Mouse (Mus musculus): Measurements from ENCODE around the gene Morc3. TPM values are rescaled to one million over a fixed set of nuclear protein-coding genes. Genes with fewer than 3 reads are reported as not detected.
A peak's percentile ranks its signal among the peaks of the same experiment; 100 is the strongest.

Gene Morc3
- polyA plus RNA-seq, 1 experiment from 2014 or later = 28.7 TPM

DNA sequence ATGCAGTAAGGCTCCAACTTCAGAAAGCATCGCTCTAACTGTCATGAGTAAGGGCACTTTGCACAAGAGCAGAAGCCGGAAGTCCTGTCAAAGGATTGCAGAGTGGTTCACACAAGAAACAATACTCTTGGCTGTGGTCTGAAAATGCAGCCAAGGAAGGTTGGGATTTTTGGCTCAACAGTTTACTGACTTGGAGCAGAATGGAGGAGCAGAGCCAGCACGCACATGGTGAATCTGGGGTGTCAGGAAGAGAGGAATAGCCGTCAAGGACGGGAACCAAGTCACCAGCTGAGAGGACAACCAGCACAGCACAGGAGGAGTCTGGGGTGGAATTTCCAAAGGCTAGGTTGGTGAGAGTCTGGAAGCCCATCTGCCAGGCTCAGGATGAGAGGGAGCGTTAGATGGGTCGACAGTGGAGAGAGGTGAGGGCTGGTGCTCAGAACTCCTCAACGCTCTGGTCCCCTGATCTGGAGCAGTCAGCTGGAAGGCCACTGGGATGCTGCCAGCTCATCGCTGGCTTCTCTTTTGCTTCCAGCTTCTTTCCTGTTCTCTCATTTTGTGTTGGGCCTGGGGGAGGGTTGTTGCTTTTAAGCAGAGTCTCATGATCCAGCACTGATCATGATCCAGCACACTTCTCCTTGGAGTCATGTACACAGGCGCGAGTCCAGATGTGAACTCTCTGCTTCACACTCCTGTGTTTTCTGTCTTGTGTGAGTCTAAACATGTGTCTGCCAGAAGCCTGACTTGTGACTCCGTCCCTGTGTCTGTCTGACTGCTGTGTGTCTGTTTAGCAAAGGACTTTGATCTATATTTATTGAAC lies 34.7 kb upstream of the Morc3 start:
- no peak overlapping the region for H3K27ac ChIP-seq (ENCODE audit: low read depth, low read length)
- no peaks in the 10 kb centered on the region for H3K9me3 ChIP-seq (ENCODE audit: control insufficient read depth, low read length)
- H3K4me1 ChIP-seq (ENCODE audit: control insufficient read depth, insufficient read depth, low read depth, low read length) = no peaks in the 10 kb centered on the region
- H3K27me3 ChIP-seq (replicated peaks; ENCODE audit: control insufficient read depth, insufficient read depth, low read length) = no peaks in the 10 kb centered on the region
- H3K4me3 ChIP-seq (ENCODE audit: low read length) = no peak overlapping the region
- 78% methylated on average over 12 of the region's 12 CpGs for WGBS
- 0 out of 2 replicates have a peak, but pooled peaks have one; percentile 26 for ATAC-seq
- no peak overlapping the region for H3K4me2 ChIP-seq (ENCODE audit: low read length)
- H3K36me3 ChIP-seq (ENCODE audit: control insufficient read depth, insufficient read depth, low read length) = peaks cover 20% of the 10 kb centered on the region
- H3K9ac ChIP-seq (ENCODE audit: low read depth, low read length) = no peak overlapping the region

DNA sequence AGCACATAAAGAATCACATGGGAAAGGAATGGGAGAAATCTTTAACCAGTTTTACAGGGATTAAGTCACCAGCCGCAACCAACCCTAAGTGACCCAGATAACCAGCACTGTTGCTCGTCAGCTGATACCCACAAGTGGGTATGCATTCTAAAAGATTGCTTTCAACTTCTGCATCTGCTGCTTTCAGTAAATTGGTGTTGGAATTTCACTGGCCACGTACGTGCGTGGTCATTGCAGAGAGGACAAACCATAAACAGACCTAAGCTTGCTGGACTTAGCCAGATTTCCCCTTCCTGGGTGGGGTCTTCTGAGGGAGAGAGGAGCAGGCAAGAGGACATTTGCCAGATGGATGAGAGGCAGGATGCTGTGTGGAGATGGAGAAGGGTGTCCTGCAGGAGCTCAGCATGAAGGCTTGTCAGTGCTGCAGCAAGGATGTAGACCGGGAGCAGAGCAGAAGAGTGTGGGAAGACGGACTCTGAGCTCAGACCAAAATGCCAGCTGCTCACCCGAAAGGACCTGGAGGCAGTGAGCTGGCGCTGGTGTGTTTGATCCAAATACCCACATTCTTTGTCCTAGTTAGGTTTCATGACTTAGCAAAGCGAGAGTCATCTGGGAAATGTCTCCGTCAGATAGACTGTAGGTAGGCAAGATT lies 34.0 kb upstream of the Morc3 start:
- Histone ChIP-seq H3K4me1 (ENCODE audit: control insufficient read depth, insufficient read depth, low read depth, low read length) (no peaks in the 10 kb centered on the region), H3K4me3 (ENCODE audit: low read length) (no peak overlapping the region), H3K27me3 (replicated peaks; ENCODE audit: control insufficient read depth, insufficient read depth, low read length) (no peaks in the 10 kb centered on the region), H3K9me3 (ENCODE audit: control insufficient read depth, low read length) (no peaks in the 10 kb centered on the region), H3K9ac (ENCODE audit: low read depth, low read length) (no peak overlapping the region), H3K36me3 (ENCODE audit: control insufficient read depth, insufficient read depth, low read length) (peaks cover 19% of the 10 kb centered on the region), H3K4me2 (ENCODE audit: low read length) (no peak overlapping the region), H3K27ac (ENCODE audit: low read depth, low read length) (no peak overlapping the region)
- no peak for ATAC-seq
- WGBS = 88% methylated on average over 11 of the region's 11 CpGs

DNA sequence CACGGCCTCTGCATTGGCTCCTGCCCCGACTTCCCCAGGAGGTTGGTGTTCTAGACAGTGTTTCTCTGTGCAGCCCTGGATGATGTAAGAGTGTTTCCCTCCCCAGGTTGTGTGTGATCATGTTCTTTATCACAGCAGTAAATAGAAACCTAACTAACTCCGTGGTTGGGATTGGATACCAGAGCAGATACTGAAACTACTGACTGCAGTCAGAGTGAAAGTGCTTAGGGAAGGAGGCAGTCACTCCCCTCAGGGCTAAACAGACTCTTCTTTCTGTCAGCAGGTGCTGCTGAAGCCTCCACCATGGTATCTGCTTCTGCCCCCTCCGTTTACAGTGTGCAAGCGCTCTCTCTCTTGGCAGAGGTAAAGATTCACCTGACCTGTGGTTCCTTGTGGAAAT lies 33.3 kb upstream of the Morc3 start:
- Histone ChIP-seq H3K27me3 (replicated peaks; ENCODE audit: control insufficient read depth, insufficient read depth, low read length) (no peaks in the 10 kb centered on the region), H3K9ac (ENCODE audit: low read depth, low read length) (no peak overlapping the region), H3K4me2 (ENCODE audit: low read length) (no peak overlapping the region), H3K9me3 (ENCODE audit: control insufficient read depth, low read length) (no peaks in the 10 kb centered on the region), H3K27ac (ENCODE audit: low read depth, low read length) (no peak overlapping the region), H3K4me1 (ENCODE audit: control insufficient read depth, insufficient read depth, low read depth, low read length) (no peaks in the 10 kb centered on the region), H3K36me3 (ENCODE audit: control insufficient read depth, insufficient read depth, low read length) (peaks cover 13% of the 10 kb centered on the region), H3K4me3 (ENCODE audit: low read length) (no peak overlapping the region)
- no peak for ATAC-seq
- WGBS = 66% methylated on average over 5 of the region's 5 CpGs

DNA sequence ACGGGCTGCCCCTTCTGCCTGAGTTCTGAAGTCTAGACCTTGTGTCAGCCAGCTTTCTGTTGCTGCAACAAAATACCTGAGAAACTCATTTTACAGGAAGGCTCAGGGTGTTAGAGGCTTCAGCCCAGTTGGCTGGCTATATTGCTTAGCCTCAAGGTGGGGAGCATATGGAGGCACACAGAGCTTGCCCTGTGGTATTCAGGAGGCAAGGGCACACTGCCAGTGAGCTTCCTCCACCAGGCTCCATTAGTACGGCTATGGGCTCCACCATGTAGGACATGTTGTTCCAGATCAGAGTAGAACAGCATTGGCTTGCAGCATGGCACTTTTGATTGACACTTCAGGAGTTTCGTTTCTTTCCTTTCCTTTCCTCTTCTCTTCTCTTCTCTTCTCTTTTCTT lies 32.9 kb upstream of the Morc3 start:
- H3K4me1 ChIP-seq (ENCODE audit: control insufficient read depth, insufficient read depth, low read depth, low read length) = no peaks in the 10 kb centered on the region
- H3K4me2 ChIP-seq (ENCODE audit: low read length) = no peak overlapping the region
- H3K4me3 ChIP-seq (ENCODE audit: low read length) = no peak overlapping the region
- peaks cover 15% of the 10 kb centered on the region for H3K36me3 ChIP-seq (ENCODE audit: control insufficient read depth, insufficient read depth, low read length)
- H3K27me3 ChIP-seq (replicated peaks; ENCODE audit: control insufficient read depth, insufficient read depth, low read length) = no peaks in the 10 kb centered on the region
- ATAC-seq = no peak
- no peaks in the 10 kb centered on the region for H3K9me3 ChIP-seq (ENCODE audit: control insufficient read depth, low read length)
- H3K9ac ChIP-seq (ENCODE audit: low read depth, low read length) = no peak overlapping the region
- H3K27ac ChIP-seq (ENCODE audit: low read depth, low read length) = no peak overlapping the region
- WGBS = 87% methylated on average over 3 of the region's 3 CpGs

DNA sequence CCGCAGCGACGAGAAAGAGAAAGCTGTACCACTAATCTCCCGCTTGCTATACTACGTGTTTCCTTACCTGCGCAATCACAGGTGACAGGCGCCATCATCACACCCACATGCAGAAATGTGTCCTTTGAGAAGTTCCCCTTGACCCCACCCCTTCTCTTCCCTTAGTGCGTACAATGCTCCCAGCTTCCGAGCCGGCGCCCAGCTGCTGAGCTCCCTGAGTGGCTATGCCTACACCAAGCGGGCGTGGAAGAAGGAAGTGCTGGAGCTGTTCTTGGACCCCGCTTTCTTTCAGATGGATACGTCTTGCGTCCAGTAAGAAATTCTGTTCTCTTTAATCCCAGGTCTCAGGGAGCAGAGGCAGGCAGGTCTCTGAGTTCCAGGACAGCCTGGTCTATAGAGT lies 32.0 kb upstream of the Morc3 start:
- ATAC-seq = no peak
- no peaks in the 10 kb centered on the region for H3K4me1 ChIP-seq (ENCODE audit: control insufficient read depth, insufficient read depth, low read depth, low read length)
- WGBS = 95% methylated on average over 16 of the region's 16 CpGs
- no peak overlapping the region for H3K4me2 ChIP-seq (ENCODE audit: low read length)
- no peaks in the 10 kb centered on the region for H3K9me3 ChIP-seq (ENCODE audit: control insufficient read depth, low read length)
- no peak overlapping the region for H3K4me3 ChIP-seq (ENCODE audit: low read length)
- H3K27ac ChIP-seq (ENCODE audit: low read depth, low read length) = no peak overlapping the region
- H3K36me3 ChIP-seq (ENCODE audit: control insufficient read depth, insufficient read depth, low read length) = peaks cover 15% of the 10 kb centered on the region
- H3K9ac ChIP-seq (ENCODE audit: low read depth, low read length) = no peak overlapping the region
- H3K27me3 ChIP-seq (replicated peaks; ENCODE audit: control insufficient read depth, insufficient read depth, low read length) = no peaks in the 10 kb centered on the region

DNA sequence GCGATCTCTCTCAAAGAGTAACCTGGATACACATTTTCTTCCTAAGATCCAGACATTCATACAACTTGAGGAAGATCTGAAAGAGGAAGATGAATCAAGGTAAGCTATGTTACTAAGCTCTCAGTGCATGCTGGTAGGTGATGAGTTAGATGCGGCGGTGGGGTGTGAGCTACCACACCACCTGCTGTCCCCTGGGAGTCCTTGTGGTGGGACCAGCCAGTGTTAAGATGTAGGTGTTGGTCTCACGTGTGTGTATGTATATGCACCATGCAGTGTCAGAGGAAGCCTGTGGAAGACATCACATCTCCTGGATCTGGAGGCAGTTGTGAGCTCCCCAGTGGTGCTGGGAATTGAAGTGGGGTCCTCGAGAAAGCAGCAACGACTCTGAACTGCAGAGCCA lies 24.8 kb upstream of the Morc3 start:
- Histone ChIP-seq H3K4me2 (ENCODE audit: low read length) (no peak overlapping the region), H3K36me3 (ENCODE audit: control insufficient read depth, insufficient read depth, low read length) (peaks cover 47% of the 10 kb centered on the region)
- 92% methylated on average over 6 of the region's 6 CpGs for WGBS

DNA sequence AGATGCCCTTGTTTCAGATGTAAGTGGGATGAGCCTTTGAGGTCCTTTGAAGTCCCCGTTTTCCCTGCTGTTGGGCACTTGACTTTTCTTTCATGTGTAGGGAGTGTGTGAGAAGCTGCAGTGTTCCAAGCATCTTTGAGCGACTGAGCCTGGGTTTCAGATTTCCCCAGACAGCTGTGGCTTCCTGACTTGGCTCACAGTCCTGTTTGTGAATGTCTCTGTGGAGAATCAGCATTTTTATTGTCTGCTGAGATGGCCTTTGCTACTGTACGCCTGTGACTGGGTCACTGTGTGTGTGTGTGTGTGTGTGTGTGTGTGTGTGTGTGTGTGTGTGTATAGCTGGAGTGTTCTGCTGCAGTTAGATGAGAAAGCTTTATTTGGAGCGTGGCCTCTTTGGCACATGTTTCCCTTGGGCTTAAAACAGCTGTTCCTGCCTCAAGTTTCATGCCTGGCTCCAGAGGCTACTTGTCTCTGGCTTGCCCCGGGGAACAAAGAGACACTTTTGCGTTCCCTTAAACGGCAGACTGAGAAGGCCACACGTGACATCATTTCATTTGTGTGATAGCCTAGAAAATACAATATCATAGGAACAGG lies 23.9 kb upstream of the Morc3 start:
- no peak overlapping the region for H3K9ac ChIP-seq (ENCODE audit: low read depth, low read length)
- 41% methylated on average over 8 of the region's 8 CpGs for WGBS
- H3K27me3 ChIP-seq (replicated peaks; ENCODE audit: control insufficient read depth, insufficient read depth, low read length) = no peaks in the 10 kb centered on the region
- ATAC-seq = peak; percentile 56; the same call in 1 of the 2 replicates
- peaks cover 52% of the 10 kb centered on the region for H3K36me3 ChIP-seq (ENCODE audit: control insufficient read depth, insufficient read depth, low read length)
- no peak overlapping the region for H3K4me2 ChIP-seq (ENCODE audit: low read length)
- no peak overlapping the region for H3K4me3 ChIP-seq (ENCODE audit: low read length)
- H3K9me3 ChIP-seq (ENCODE audit: control insufficient read depth, low read length) = peaks cover 6% of the 10 kb centered on the region
- no peak overlapping the region for H3K27ac ChIP-seq (ENCODE audit: low read depth, low read length)
- H3K4me1 ChIP-seq (ENCODE audit: control insufficient read depth, insufficient read depth, low read depth, low read length) = no peaks in the 10 kb centered on the region

More for the DNA sequence above, 24.8 kb upstream of the Morc3 start:
- no peaks in the 10 kb centered on the region for H3K27me3 ChIP-seq (replicated peaks; ENCODE audit: control insufficient read depth, insufficient read depth, low read length)
- no peak overlapping the region for H3K27ac ChIP-seq (ENCODE audit: low read depth, low read length)
- no peak overlapping the region for H3K4me3 ChIP-seq (ENCODE audit: low read length)
- no peaks in the 10 kb centered on the region for H3K4me1 ChIP-seq (ENCODE audit: control insufficient read depth, insufficient read depth, low read depth, low read length)
- no peak for ATAC-seq
- H3K9ac ChIP-seq (ENCODE audit: low read depth, low read length) = no peak overlapping the region
- H3K9me3 ChIP-seq (ENCODE audit: control insufficient read depth, low read length) = peaks cover 6% of the 10 kb centered on the region

DNA sequence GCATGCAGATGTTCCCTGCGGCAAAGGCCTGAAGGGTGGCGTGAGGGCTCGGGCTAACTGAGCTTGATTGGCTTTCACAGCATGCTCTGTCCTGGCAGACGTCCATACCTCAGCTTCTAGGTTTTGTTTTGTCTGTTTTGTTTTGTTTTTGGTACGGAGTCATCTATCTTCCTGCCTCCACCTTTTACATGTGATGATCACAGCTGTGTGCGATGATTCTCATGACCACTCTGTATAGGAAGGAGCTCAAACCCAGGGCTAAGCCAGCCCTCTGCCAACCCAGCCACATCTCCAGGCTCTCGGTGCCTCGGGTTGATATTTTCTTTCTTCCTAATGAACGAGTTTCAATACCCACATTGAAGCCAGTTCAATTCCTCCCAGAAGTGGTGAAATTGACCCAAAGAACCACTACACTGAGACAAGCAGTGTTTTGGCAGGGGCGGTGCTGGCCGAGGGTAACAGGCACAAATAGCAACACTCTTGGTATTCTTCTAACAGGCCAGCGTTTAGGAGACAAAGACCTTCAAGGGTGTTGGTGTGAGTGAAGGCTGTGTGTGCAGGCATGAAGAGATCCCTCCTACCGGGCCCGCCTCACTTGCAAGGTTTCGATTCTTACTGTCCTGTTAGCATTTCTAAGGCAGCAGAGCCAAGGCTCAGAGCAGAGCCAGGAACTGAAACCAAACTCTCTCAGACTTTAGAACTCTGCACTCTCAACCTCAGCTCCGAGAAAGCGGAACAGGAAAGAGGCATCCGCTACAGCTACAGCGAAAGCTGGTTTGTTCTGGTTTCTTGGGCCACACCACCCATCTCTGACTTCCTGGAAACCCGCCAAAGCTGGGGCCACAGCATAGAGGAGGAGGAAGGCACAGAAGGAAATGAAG lies 15.8 kb upstream of the Morc3 start:
- WGBS = 43% methylated on average over 20 of the region's 20 CpGs
- Histone ChIP-seq H3K4me1 (ENCODE audit: control insufficient read depth, insufficient read depth, low read depth, low read length) (no peaks in the 10 kb centered on the region), H3K9me3 (ENCODE audit: control insufficient read depth, low read length) (peaks cover 6% of the 10 kb centered on the region), H3K9ac (ENCODE audit: low read depth, low read length) (no peak overlapping the region), H3K27ac (ENCODE audit: low read depth, low read length) (peak overlapping the region; percentile 61), H3K36me3 (ENCODE audit: control insufficient read depth, insufficient read depth, low read length) (peaks cover 15% of the 10 kb centered on the region), H3K4me2 (ENCODE audit: low read length) (0 out of 2 replicates have a peak overlapping the region, but pooled peaks have one; percentile 5), H3K4me3 (ENCODE audit: low read length) (no peak overlapping the region), H3K27me3 (replicated peaks; ENCODE audit: control insufficient read depth, insufficient read depth, low read length) (no peaks in the 10 kb centered on the region)
- peak; percentile 61 for ATAC-seq

Measured in hindbrain, embryonic 16.5 days (tissue).